Mouse (Mus musculus): ENCODE measurements at regions not wholly inside any gene's neighbourhood (a gene's known extent, or its start where the extent isn't known, plus 50 kb on each side); places are given as distances from the start of the nearest gene placed in this dataset.
"Not testable (repeated sequence)": the region's sequence is repeated elsewhere in the genome, so short reads cannot be mapped to it uniquely, and the experiment has no call there.

- WGBS = 92% methylated on average over 16 of the region's 16 CpGs
- ATAC-seq (ENCODE audit: low FRiP score, low read depth); H3K27ac ChIP-seq (replicated peaks; ENCODE audit: low read depth, low read length); DNase-seq (ENCODE audit: low spot score); H3K4me1 ChIP-seq (ENCODE audit: control insufficient read depth, insufficient read depth, low read length); H3K4me2 ChIP-seq (replicated peaks; ENCODE audit: low read depth, low read length, severe bottlenecking); H3K36me3 ChIP-seq (ENCODE audit: control insufficient read depth, insufficient read depth, low read length); H3K9me3 ChIP-seq (ENCODE audit: control insufficient read depth, low read length); H3K4me3 ChIP-seq (replicated peaks; ENCODE audit: low read length); H3K27me3 ChIP-seq (ENCODE audit: control insufficient read depth, insufficient read depth, low read length); H3K9ac ChIP-seq (ENCODE audit: low read depth, low read length, severe bottlenecking): not testable (repeated sequence)
These were observed 115.6 kb downstream of the Sec16b start for GRCm38 (mm10) chr1:157622156-157622555.

DNA sequence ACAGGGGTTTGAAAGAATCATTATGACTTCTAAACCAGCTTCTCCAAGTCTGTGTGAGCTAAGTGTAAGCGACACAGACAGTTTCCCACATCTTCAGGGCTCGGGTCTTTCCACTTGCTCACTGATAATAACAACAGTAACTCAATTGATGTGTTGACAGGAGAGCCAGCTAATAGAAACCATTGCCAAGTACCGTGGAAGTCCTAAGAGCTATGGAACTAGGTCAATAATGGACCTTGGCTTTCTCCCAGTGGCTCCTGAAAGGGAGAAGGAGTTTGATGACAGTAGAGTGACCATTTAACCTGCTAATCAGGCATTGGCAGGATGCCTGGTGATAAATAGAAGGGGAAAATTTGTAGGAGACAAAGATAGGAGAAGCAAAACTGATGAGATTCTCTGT lies 126.1 kb downstream of the Sec16b start:
- WGBS = 65% methylated on average over 3 of the region's 3 CpGs
- TF ChIP-seq POLR2A (IDR thresholded peaks at IDR 0.05; ENCODE audit: borderline replicate concordance, extremely low read depth, insufficient read depth, insufficient read length) = no peak
- H3K4me2 ChIP-seq (replicated peaks; ENCODE audit: low read depth, low read length, severe bottlenecking) = no peak overlapping the region
- H3K9ac ChIP-seq (ENCODE audit: low read depth, low read length, severe bottlenecking) = no peak overlapping the region
- H3K4me1 ChIP-seq (ENCODE audit: control insufficient read depth, insufficient read depth, low read length) = no peaks in the 10 kb centered on the region
- ATAC-seq (ENCODE audit: low FRiP score, low read depth) = no peak
- H3K27ac ChIP-seq (replicated peaks; ENCODE audit: low read depth, low read length) = no peak overlapping the region
- no peaks in the 10 kb centered on the region for H3K36me3 ChIP-seq (ENCODE audit: control insufficient read depth, insufficient read depth, low read length)
- no peaks in the 10 kb centered on the region for H3K9me3 ChIP-seq (ENCODE audit: control insufficient read depth, low read length)
- no peak for DNase-seq (ENCODE audit: low spot score)
- H3K27me3 ChIP-seq (ENCODE audit: control insufficient read depth, insufficient read depth, low read length) = no peaks in the 10 kb centered on the region
- H3K4me3 ChIP-seq (replicated peaks; ENCODE audit: low read length) = no peak overlapping the region

DNA sequence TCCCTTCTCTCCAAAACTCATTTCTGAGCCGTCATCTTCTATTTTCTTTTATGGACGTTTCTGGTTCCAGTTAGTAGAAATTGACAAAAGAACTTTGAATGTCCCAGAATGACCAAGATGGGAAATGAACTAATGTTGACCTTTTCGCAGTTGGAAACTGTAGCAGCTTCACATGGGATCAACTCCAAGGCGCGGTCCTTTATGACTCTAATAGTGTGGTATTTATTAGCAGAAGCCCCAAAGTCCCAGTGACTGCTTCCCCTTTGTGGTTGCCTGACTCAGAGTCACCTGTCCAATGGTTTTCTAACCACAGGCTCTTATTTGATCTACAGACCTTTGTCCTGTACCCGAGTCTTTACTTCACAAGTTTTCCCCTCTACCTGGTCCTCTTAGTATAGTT lies 126.9 kb downstream of the Sec16b start:
- Histone ChIP-seq H3K4me1 (ENCODE audit: control insufficient read depth, insufficient read depth, low read length) (no peaks in the 10 kb centered on the region), H3K9ac (ENCODE audit: low read depth, low read length, severe bottlenecking) (no peak overlapping the region), H3K4me2 (replicated peaks; ENCODE audit: low read depth, low read length, severe bottlenecking) (no peak overlapping the region), H3K27me3 (ENCODE audit: control insufficient read depth, insufficient read depth, low read length) (no peaks in the 10 kb centered on the region), H3K9me3 (ENCODE audit: control insufficient read depth, low read length) (no peaks in the 10 kb centered on the region), H3K4me3 (replicated peaks; ENCODE audit: low read length) (no peak overlapping the region), H3K27ac (replicated peaks; ENCODE audit: low read depth, low read length) (no peak overlapping the region), H3K36me3 (ENCODE audit: control insufficient read depth, insufficient read depth, low read length) (no peaks in the 10 kb centered on the region)
- DNase-seq (ENCODE audit: low spot score) (peak; percentile 38), ATAC-seq (ENCODE audit: low FRiP score, low read depth) (no peak)
- TF ChIP-seq POLR2A (IDR thresholded peaks at IDR 0.05; ENCODE audit: borderline replicate concordance, extremely low read depth, insufficient read depth, insufficient read length) = no peak
- 53% methylated on average over 6 of the region's 6 CpGs for WGBS

DNA sequence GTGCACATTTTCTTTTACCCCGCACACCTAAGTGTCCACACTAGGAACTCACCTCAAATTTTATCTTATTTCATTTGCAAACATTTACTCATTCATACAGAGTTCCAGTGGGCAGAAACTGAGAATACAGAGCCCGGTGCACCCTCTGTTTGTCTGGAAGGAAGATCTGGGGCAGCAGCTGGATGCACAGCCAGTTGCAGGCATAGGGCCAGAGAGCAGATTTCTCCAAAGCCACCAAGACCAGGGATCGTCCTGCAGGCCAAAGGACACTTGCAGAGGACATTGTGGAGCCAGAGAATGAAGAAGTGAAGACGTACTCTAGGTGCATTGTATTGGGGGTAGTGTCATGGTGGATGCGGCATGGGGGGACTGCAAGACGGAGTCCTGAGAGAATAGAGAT lies 129.2 kb downstream of the Sec16b start:
- Histone ChIP-seq H3K9ac (ENCODE audit: low read depth, low read length, severe bottlenecking) (no peak overlapping the region), H3K36me3 (ENCODE audit: control insufficient read depth, insufficient read depth, low read length) (no peaks in the 10 kb centered on the region), H3K4me3 (replicated peaks; ENCODE audit: low read length) (no peak overlapping the region), H3K9me3 (ENCODE audit: control insufficient read depth, low read length) (no peaks in the 10 kb centered on the region), H3K27me3 (ENCODE audit: control insufficient read depth, insufficient read depth, low read length) (no peaks in the 10 kb centered on the region), H3K4me1 (ENCODE audit: control insufficient read depth, insufficient read depth, low read length) (no peaks in the 10 kb centered on the region), H3K4me2 (replicated peaks; ENCODE audit: low read depth, low read length, severe bottlenecking) (no peak overlapping the region), H3K27ac (replicated peaks; ENCODE audit: low read depth, low read length) (no peak overlapping the region)
- no peak for TF ChIP-seq POLR2A (IDR thresholded peaks at IDR 0.05; ENCODE audit: borderline replicate concordance, extremely low read depth, insufficient read depth, insufficient read length)
- WGBS = 91% methylated on average over 6 of the region's 6 CpGs
- ATAC-seq (ENCODE audit: low FRiP score, low read depth) (no peak), DNase-seq (ENCODE audit: low spot score) (no peak)

DNA sequence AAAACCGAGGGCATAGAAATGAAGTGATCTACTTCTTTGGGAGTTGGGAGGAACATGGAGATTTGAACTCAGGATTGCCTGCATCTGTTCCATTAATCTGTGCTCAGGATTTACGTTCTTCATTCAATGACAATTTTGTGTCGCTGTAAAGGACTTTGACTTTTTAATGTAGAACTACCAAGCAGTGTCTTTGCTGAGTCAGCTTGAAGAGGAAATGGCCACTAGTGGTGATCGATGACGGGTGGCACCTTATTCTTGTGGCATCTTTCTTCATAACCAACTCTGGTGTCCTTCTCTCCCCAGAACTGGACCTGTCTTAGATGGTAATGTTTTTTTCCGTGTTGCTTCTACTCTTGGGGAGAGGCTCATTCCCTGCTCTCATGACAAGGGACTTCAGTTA lies 137.0 kb downstream of the Sec16b start:
- no peak for ATAC-seq (ENCODE audit: low FRiP score, low read depth)
- Histone ChIP-seq H3K4me2 (replicated peaks; ENCODE audit: low read depth, low read length, severe bottlenecking) (no peak overlapping the region), H3K36me3 (ENCODE audit: control insufficient read depth, insufficient read depth, low read length) (no peaks in the 10 kb centered on the region), H3K9ac (ENCODE audit: low read depth, low read length, severe bottlenecking) (no peak overlapping the region), H3K4me3 (replicated peaks; ENCODE audit: low read length) (no peak overlapping the region), H3K27me3 (ENCODE audit: control insufficient read depth, insufficient read depth, low read length) (no peaks in the 10 kb centered on the region), H3K9me3 (ENCODE audit: control insufficient read depth, low read length) (no peaks in the 10 kb centered on the region), H3K27ac (replicated peaks; ENCODE audit: low read depth, low read length) (no peak overlapping the region), H3K4me1 (ENCODE audit: control insufficient read depth, insufficient read depth, low read length) (no peaks in the 10 kb centered on the region)
- TF ChIP-seq POLR2A (IDR thresholded peaks at IDR 0.05; ENCODE audit: borderline replicate concordance, extremely low read depth, insufficient read depth, insufficient read length) = no peak
- no peak for DNase-seq (ENCODE audit: low spot score)
- WGBS = 88% methylated on average over 6 of the region's 6 CpGs

DNA sequence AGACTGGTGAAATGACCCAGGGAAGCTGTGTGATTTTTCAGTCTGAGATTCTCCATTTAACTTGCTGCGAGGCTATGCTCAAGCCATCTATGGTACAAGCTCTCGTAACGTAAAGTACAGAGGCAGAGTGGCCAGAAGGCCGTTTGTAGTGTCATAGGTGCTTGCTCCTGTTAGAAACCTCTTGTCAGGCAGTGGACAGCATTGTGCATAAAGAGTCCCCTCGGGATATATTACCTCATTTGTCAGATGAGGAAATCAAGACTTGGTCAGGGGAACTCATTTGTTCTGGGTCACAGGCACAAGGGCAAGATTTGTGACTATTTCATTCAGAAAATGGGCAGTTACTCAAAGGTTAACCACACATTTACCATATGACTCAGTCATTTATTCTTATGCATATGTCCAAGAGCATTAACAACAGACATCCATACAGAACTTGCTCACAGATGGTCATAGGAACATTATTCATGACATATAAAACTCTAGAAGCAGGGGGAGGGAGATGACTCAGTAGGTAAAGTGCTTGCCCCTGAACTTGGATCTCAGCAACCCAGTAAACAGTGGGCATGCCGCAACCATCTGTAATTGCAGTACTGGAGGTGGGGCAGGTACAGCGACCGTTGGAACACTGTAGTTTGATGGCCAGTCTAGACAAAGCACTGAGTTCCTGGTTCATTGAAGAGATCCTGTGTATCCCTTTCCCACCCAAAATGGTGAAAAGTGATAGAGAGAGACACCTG lies 139.3 kb downstream of the Sec16b start:
- no peaks in the 10 kb centered on the region for H3K4me1 ChIP-seq (ENCODE audit: control insufficient read depth, insufficient read depth, low read length)
- DNase-seq (ENCODE audit: low spot score) (no peak), ATAC-seq (ENCODE audit: low FRiP score, low read depth) (no peak)
- no peaks in the 10 kb centered on the region for H3K36me3 ChIP-seq (ENCODE audit: control insufficient read depth, insufficient read depth, low read length)
- no peaks in the 10 kb centered on the region for H3K9me3 ChIP-seq (ENCODE audit: control insufficient read depth, low read length)
- no peak overlapping the region for H3K4me3 ChIP-seq (replicated peaks; ENCODE audit: low read length)
- H3K4me2 ChIP-seq (replicated peaks; ENCODE audit: low read depth, low read length, severe bottlenecking) = no peak overlapping the region
- 79% methylated on average over 8 of the region's 8 CpGs for WGBS
- no peak overlapping the region for H3K9ac ChIP-seq (ENCODE audit: low read depth, low read length, severe bottlenecking)
- no peak for TF ChIP-seq POLR2A (IDR thresholded peaks at IDR 0.05; ENCODE audit: borderline replicate concordance, extremely low read depth, insufficient read depth, insufficient read length)
- H3K27ac ChIP-seq (replicated peaks; ENCODE audit: low read depth, low read length) = no peak overlapping the region
- no peaks in the 10 kb centered on the region for H3K27me3 ChIP-seq (ENCODE audit: control insufficient read depth, insufficient read depth, low read length)
